In genomic region chr2:31653971-31654853, GRCm38 (mm10) we compare ENCODE assay signal across 9 mouse cellular contexts. TPM values are rescaled to one million over a fixed set of nuclear protein-coding genes. Genes with fewer than 3 reads are reported as not detected.
DNase-seq lines count a peak whose midpoint lies in the region; ATAC-seq and TF ChIP-seq lines count a peak whose summit lies in the region.
"Had no signal": no experiment of that assay in that cellular context is flagged by ENCODE, and none has a peak within 500 bp of the region (broad histone marks: within the 10 kb centered on the region; RNA-seq: fewer than 3 reads in every experiment).

No protein-coding gene starts in this region.

- H3K4me1 ChIP-seq in thymus, adult 2 months (replicated peaks; ENCODE audit: control insufficient read depth, insufficient read depth, low read length) = peaks cover 10% of the 10 kb centered on the region; the same call in 1 of the 2 replicates
- peaks cover 8% of the 10 kb centered on the region; the same call in 1 of the 2 replicates for H3K4me1 ChIP-seq in hindbrain, embryonic 14.5 days (replicated peaks; ENCODE audit: control insufficient read depth, insufficient read depth, low read length)
- peaks cover 8% of the 10 kb centered on the region for H3K4me1 ChIP-seq in olfactory bulb, adult 2 months (ENCODE audit: control insufficient read depth, insufficient read depth, low read length)

- DNase-seq in adrenal gland, adult (ENCODE audit: inconsistent age in 2 of 2, low spot score in 1 of 2) = peak; percentile 22 to 58
- no peak for DNase-seq in adrenal gland, adult 8-10 months
- peak; percentile 23 for DNase-seq in thymus, adult 2 months
- DNase-seq in thymus, adult 18-20 months = no peak
- peak; percentile 78 for DNase-seq in hindbrain, embryonic 14.5 days (ENCODE audit: low spot score)
- DNase-seq in left cerebral cortex, postnatal 4 days = peak; percentile 39
- no peak for DNase-seq in natural killer cell, adult 2 months (ENCODE audit: low spot score in 2 of 2)

- no peak overlapping the region for H3K27ac ChIP-seq in thymus, adult 2 months (ENCODE audit: control insufficient read depth, insufficient read depth, low read length)
- no peak overlapping the region for H3K27ac ChIP-seq in hindbrain, embryonic 14.5 days
- H3K27ac ChIP-seq in olfactory bulb, adult 2 months (ENCODE audit: insufficient read depth, low read depth, low read length) = no peak overlapping the region

- 0 out of 2 replicates have a peak, but pooled peaks have one; percentile 40 for TF ChIP-seq POLR2A in thymus, adult 2 months (IDR thresholded peaks at IDR 0.05; ENCODE audit: control insufficient read depth, extremely low read depth, insufficient read depth, low read length, poor library complexity)
- TF ChIP-seq POLR2A in olfactory bulb, adult 2 months (IDR thresholded peaks at IDR 0.05; ENCODE audit: insufficient read depth, low read depth, low read length) = 0 out of 2 replicates have a peak, but pooled peaks have one; percentile 26

- H3K27me3 ChIP-seq in thymus, adult 2 months (ENCODE audit: control insufficient read depth, insufficient read depth, low read length) = peaks cover 13% of the 10 kb centered on the region
- H3K27me3 ChIP-seq in hindbrain, embryonic 14.5 days (ENCODE audit: control insufficient read depth, insufficient read depth, low read length) = peaks cover 94% of the 10 kb centered on the region

- TF ChIP-seq CTCF in thymus, adult 2 months (IDR thresholded peaks at IDR 0.05; ENCODE audit: borderline replicate concordance, control insufficient read depth, extremely low read depth, insufficient read depth, low read length, poor library complexity) = no peak
- TF ChIP-seq CTCF in olfactory bulb, adult 2 months (IDR thresholded peaks at IDR 0.05; ENCODE audit: insufficient read depth, low read depth, low read length) = 0 out of 2 replicates have a peak, but pooled peaks have one; percentile 5

- H3K4me2 ChIP-seq in hindbrain, embryonic 14.5 days (replicated peaks) = peak overlapping the region; percentile 90

- peak overlapping the region; percentile 50 for H3K9ac ChIP-seq in hindbrain, embryonic 14.5 days

- 3% methylated on average over 109 of the region's 109 CpGs for WGBS in thymus, adult 2 months
- WGBS in hindbrain, embryonic 14.5 days = 1% methylated on average over 104 of the region's 109 CpGs
- 2% methylated on average over 98 of the region's 109 CpGs for WGBS in olfactory bulb, adult 2 months

- intact Hi-C loops in left cerebral cortex, postnatal 4 days (cut with DNase I) = loop anchor here (2.0 kb wide), 1 partner anchor 171 kb away; no protein-coding TSS in a partner anchor

- ATAC-seq in hindbrain, embryonic 14.5 days (ENCODE audit: low FRiP score) = peak; percentile 86

- H3K4me3 ChIP-seq in thymus, adult 2 months (ENCODE audit: control insufficient read depth, insufficient read depth, low read length) = peak overlapping the region; percentile 35
- peak overlapping the region; percentile 49 for H3K4me3 ChIP-seq in hindbrain, embryonic 14.5 days (replicated peaks; ENCODE audit: low read length)
- peak overlapping the region; percentile 73 for H3K4me3 ChIP-seq in olfactory bulb, adult 2 months (ENCODE audit: insufficient read depth, low read depth, low read length)

- no peaks in the 10 kb centered on the region for H3K36me3 ChIP-seq in thymus, adult 2 months (ENCODE audit: control insufficient read depth, insufficient read depth, low read length)
- no peaks in the 10 kb centered on the region for H3K36me3 ChIP-seq in hindbrain, embryonic 14.5 days (replicated peaks; ENCODE audit: control insufficient read depth, insufficient read depth)

- no peaks in the 10 kb centered on the region for H3K9me3 ChIP-seq in hindbrain, embryonic 14.5 days (ENCODE audit: control insufficient read depth, low read length)

RNA-seq across cellular contexts. Expression of gene Prdm12, which starts 14.4 kb away (rescaled TPM):
- total RNA-seq in adrenal gland, adult 8-10 months (2022) = under 1 TPM in 1 of 4 experiments, not detected in 3; 0.22 TPM
- polyA plus RNA-seq in thymus, adult 2 months (2012; rRNA removed) = 0.04 and 0.06 TPM in 2 replicates
- 0.50 and 0.89 TPM in 2 replicates for polyA plus RNA-seq in hindbrain, embryonic 14.5 days (2014; fragmentation: Nextera tagmentation; extraction: Ambion mirVana)
- under 1 TPM; 0.44 to 0.64 TPM for total RNA-seq in left cerebral cortex, postnatal 4 days (2021)
- not detected in 2 replicates for polyA plus RNA-seq in olfactory bulb, adult 2 months (2012; ENCODE audit: insufficient read depth, insufficient read length, low replicate concordance, missing spikeins)
- total RNA-seq: heart, adult 18-20 months had no signal

RNA-seq across cellular contexts. Expression of gene Exosc2, which starts 16.3 kb away (rescaled TPM):
- total RNA-seq in adrenal gland, adult 8-10 months (2022) = 10 to 100 TPM; 22.2 to 31.0 (median 28.4) TPM
- polyA plus RNA-seq in thymus, adult 2 months (2012; rRNA removed) = 24.2 and 27.9 TPM in 2 replicates
- 29.5 and 33.1 TPM in 2 replicates for polyA plus RNA-seq in hindbrain, embryonic 14.5 days (2014; fragmentation: Nextera tagmentation; extraction: Ambion mirVana)
- 10 to 100 TPM; 28.4 to 29.0 TPM for total RNA-seq in left cerebral cortex, postnatal 4 days (2021)
- polyA plus RNA-seq in olfactory bulb, adult 2 months (2012; ENCODE audit: insufficient read depth, insufficient read length, low replicate concordance, missing spikeins) = not detected in 2 replicates

RNA-seq across cellular contexts. Expression of gene Abl1, which starts 34.0 kb away (rescaled TPM):
- total RNA-seq in adrenal gland, adult 8-10 months (2022) = 100 to 1,000 TPM in 1 of 4 experiments, 10 to 100 TPM in 3; 80.1 to 111 (median 87.9) TPM
- 93.4 and 105 TPM in 2 replicates for polyA plus RNA-seq in thymus, adult 2 months (2012; rRNA removed)
- 19.7 and 20.9 TPM in 2 replicates for polyA plus RNA-seq in hindbrain, embryonic 14.5 days (2014; fragmentation: Nextera tagmentation; extraction: Ambion mirVana)
- total RNA-seq in left cerebral cortex, postnatal 4 days (2021) = 10 to 100 TPM; 51.3 to 54.4 TPM
- polyA plus RNA-seq in olfactory bulb, adult 2 months (2012; ENCODE audit: insufficient read depth, insufficient read length, low replicate concordance, missing spikeins) = not detected in 2 replicates

Comparison
In these comparisons a context has a peak if more than half of its experiments do, and no peak if none do; other contexts are left out.
1. DNase-seq: peak in adrenal gland, adult (2 of 2), thymus, adult 2 months (single experiment), hindbrain, embryonic 14.5 days (single experiment) and left cerebral cortex, postnatal 4 days (single experiment); none in adrenal gland, adult 8-10 months (single experiment), thymus, adult 18-20 months (0 of 2) and natural killer cell, adult 2 months (0 of 2).
2. RNA of gene Abl1, which starts 34.0 kb away (polyA plus RNA-seq): 93.4 to 105 TPM in thymus, adult 2 months and 19.7 to 20.9 TPM in hindbrain, embryonic 14.5 days; not detected in olfactory bulb, adult 2 months; every median in the first group is over 10 times any median in the second.
3. Peak in every context shown above with its lines, with median percentiles within 50 percentile points of each other: H3K4me3 ChIP-seq.